Mouse (Mus musculus) heart, adult 2 months (tissue): ENCODE data around the gene Mtmr14. TPM values are rescaled to one million over a fixed set of nuclear protein-coding genes. Genes with fewer than 3 reads are reported as not detected.

Experiments
- DNase-seq, 2 experiments: peaks; one replicate each; pipeline ENCODE4 v3.0.0; 2021
- H3K27ac ChIP-seq: fragments of 200-600 bp; 2 replicates; pipeline ENCODE4 v1.8.1; 2022
- H3K27me3 ChIP-seq: fragments of 200-500 bp; 2 replicates; pipeline ENCODE4 v1.6.1; 2012; ENCODE audit warnings: mild to moderate bottlenecking, low read length, inconsistent platforms, mixed read lengths; ENCODE audit not compliant: control insufficient read depth, insufficient read depth
- H3K36me3 ChIP-seq: fragments of 200-500 bp; 2 replicates; pipeline ENCODE4 v1.6.1; 2012; ENCODE audit warnings: low read length, inconsistent platforms; ENCODE audit not compliant: control insufficient read depth, insufficient read depth
- H3K4me1 ChIP-seq: fragments of 200-500 bp; 2 replicates; pipeline ENCODE4 v1.6.1; 2011; ENCODE audit warnings: low read length; ENCODE audit not compliant: control insufficient read depth, insufficient read depth
- H3K4me3 ChIP-seq: fragments of 200-600 bp; 2 replicates; pipeline ENCODE4 v1.8.1; 2022
- H3K79me2 ChIP-seq: fragments of 200-500 bp; replicated peaks from 2 replicates; pipeline ENCODE4 v1.6.1; 2012; ENCODE audit warnings: mild to moderate bottlenecking, inconsistent platforms, low read length, moderate library complexity, mixed read lengths; ENCODE audit not compliant: control insufficient read depth, insufficient read depth
- H3K9ac ChIP-seq: fragments of 200-500 bp; 2 replicates; pipeline ENCODE4 v1.6.1; 2012; ENCODE audit warnings: low read depth, mild to moderate bottlenecking, control low read depth, inconsistent platforms, low read length, mixed read lengths
- CTCF ChIP-seq: fragments of 200-600 bp; IDR thresholded peaks from 2 replicates; pipeline ENCODE4 v1.8.1; 2022; ENCODE audit warnings: antibody characterized with exemption, mild to moderate bottlenecking, moderate library complexity
- EP300 ChIP-seq: fragments of 200-500 bp; IDR thresholded peaks from 2 replicates; pipeline ENCODE4 v1.6.1; 2011; ENCODE audit warnings: low read depth, low read length, control low read depth; ENCODE audit not compliant: insufficient read depth
- POLR2A ChIP-seq: fragments of 200-500 bp; IDR thresholded peaks from 2 replicates; pipeline ENCODE4 v1.6.1; 2011; ENCODE audit warnings: mild to moderate bottlenecking, low read depth, low read length, control low read depth; ENCODE audit not compliant: insufficient read depth
- WGBS: fragments of 180-500 bp; shearing (Covaris S2); methylation state at CpG from one replicate; pipeline ENCODE4 v1.1.7; 2018; 5-methylcytosine and 5-hydroxymethylcytosine counted together
- intact Hi-C: fragments of 180-260 bp; cut with DNase I; formaldehyde crosslinking; loops from one replicate; pipeline ENCODE4 v1.15.1; 2025
- polyA plus RNA-seq: library from polyadenylated mRNA; depleted of rRNA; stranded (reverse); fragments of >200 nt; gene quantifications from 2 replicates; pipeline ENCODE4 v1.2.3, GENCODE M21; 2012
- total RNA-seq, 2 experiments: library from RNA; stranded (reverse); gene quantifications; 2 replicates each; pipeline ENCODE4 v1.2.3; 2021

The Mtmr14 gene
- total and polyA plus RNA-seq, 3 experiments = 13.3 to 23.7 (median 15.7) TPM

DNA sequence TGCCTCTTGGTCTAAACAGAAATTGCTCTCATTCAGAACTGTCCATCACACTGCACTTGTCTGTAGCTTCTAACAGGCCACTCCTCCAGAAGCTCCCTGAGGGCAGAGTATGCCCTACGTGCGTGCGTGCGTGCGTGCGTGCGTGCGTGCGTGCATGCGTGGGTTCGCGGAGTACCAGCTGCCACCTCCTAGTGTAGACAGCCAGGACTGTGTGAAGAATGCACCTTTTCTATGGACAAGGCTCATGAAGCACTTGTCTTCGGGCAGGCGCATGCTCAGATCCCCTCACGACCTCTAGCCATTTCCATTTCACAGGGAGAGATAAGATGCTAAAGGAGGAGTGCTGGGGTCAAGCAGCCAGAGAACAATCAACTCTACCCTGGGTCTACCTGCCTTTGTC, 51.7 kb downstream of the Mtmr14 start:
- H3K36me3 ChIP-seq = no peaks in the 10 kb centered on the region
- H3K27me3 ChIP-seq = no peaks in the 10 kb centered on the region
- intact Hi-C loops = no loop called here
- TF ChIP-seq POLR2A = no peak
- no peak for TF ChIP-seq CTCF
- no peak for TF ChIP-seq EP300
- no peak overlapping the region for H3K9ac ChIP-seq
- H3K27ac ChIP-seq = no peak overlapping the region
- 88% methylated on average over 15 of the region's 15 CpGs for WGBS
- H3K79me2 ChIP-seq = no peaks in the 10 kb centered on the region
- H3K4me1 ChIP-seq = no peaks in the 10 kb centered on the region
- no peak for DNase-seq
- no peak overlapping the region for H3K4me3 ChIP-seq

DNA sequence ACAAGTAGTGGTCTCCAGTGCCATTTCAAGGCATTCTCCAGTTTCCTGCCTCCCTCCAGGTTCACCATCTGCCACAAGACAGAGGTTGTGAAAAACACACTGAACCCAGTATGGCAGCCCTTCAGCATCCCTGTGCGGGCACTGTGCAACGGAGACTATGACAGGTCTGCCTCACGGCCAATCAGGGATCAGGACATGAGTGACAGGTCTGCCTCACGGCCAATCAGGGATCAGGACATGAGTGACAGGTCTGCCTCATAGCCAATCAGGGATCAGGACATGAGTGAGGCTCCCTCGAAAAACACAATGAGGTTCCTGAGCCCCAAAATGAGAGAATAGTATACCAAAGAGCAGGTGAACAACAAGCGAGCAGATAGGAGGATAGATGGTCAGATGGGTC, 52.7 kb downstream of the Mtmr14 start:
- no peak for DNase-seq
- no peak for TF ChIP-seq POLR2A
- TF ChIP-seq CTCF = no peak
- no peak for TF ChIP-seq EP300

GRCm38 (mm10) chr6:113292938-113293337, 55.3 kb downstream of the Mtmr14 start:
- H3K36me3 ChIP-seq = no peaks in the 10 kb centered on the region
- no peak for DNase-seq

More for the DNA sequence above, 52.7 kb downstream of the Mtmr14 start:
- no peaks in the 10 kb centered on the region for H3K27me3 ChIP-seq
- no peak overlapping the region for H3K9ac ChIP-seq
- 68% methylated on average over 6 of the region's 6 CpGs for whole genome bisulfite sequencing
- H3K4me3 ChIP-seq = no peak overlapping the region
- H3K36me3 ChIP-seq = no peaks in the 10 kb centered on the region
- H3K27ac ChIP-seq = no peak overlapping the region
- H3K79me2 ChIP-seq = no peaks in the 10 kb centered on the region
- H3K4me1 ChIP-seq = no peaks in the 10 kb centered on the region
- intact Hi-C loops = no loop called here

GRCm38 (mm10) chr6:113296046-113296445, 58.4 kb downstream of the Mtmr14 start:
- TF ChIP-seq EP300 (no peak), POLR2A (no peak), CTCF (no peak)
- no peak for DNase-seq
- H3K9ac ChIP-seq = no peak overlapping the region
- no peaks in the 10 kb centered on the region for H3K4me1 ChIP-seq
- intact Hi-C loops = no loop called here
- H3K4me3 ChIP-seq = no peak overlapping the region
- H3K27me3 ChIP-seq = no peaks in the 10 kb centered on the region
- H3K27ac ChIP-seq = no peak overlapping the region
- WGBS = 83% methylated on average over 2 of the region's 2 CpGs
- no peaks in the 10 kb centered on the region for H3K79me2 ChIP-seq
- H3K36me3 ChIP-seq = no peaks in the 10 kb centered on the region

More at GRCm38 (mm10) chr6:113292938-113293337, 55.3 kb downstream of the Mtmr14 start:
- intact Hi-C loops = no loop called here
- H3K27ac ChIP-seq = no peak overlapping the region
- no peaks in the 10 kb centered on the region for H3K4me1 ChIP-seq
- no peaks in the 10 kb centered on the region for H3K27me3 ChIP-seq
- TF ChIP-seq EP300 (no peak), POLR2A (no peak), CTCF (no peak)
- H3K79me2 ChIP-seq = no peaks in the 10 kb centered on the region
- WGBS = 26% methylated on average over 5 of the region's 5 CpGs
- H3K4me3 ChIP-seq = no peak overlapping the region
- no peak overlapping the region for H3K9ac ChIP-seq

- Histone ChIP-seq H3K27ac (no peak overlapping the region), H3K4me1 (no peaks in the 10 kb centered on the region), H3K9ac (no peak overlapping the region), H3K4me3 (no peak overlapping the region), H3K27me3 (no peaks in the 10 kb centered on the region), H3K79me2 (no peaks in the 10 kb centered on the region), H3K36me3 (no peaks in the 10 kb centered on the region)
- intact Hi-C loops = no loop called here
- 47% methylated on average over 4 of the region's 4 CpGs for WGBS
- no peak for DNase-seq
- no peak for TF ChIP-seq CTCF
- TF ChIP-seq EP300 = no peak
- TF ChIP-seq POLR2A = no peak
These were observed 59.0 kb downstream of the Mtmr14 start for GRCm38 (mm10) chr6:113296639-113297038.

DNA sequence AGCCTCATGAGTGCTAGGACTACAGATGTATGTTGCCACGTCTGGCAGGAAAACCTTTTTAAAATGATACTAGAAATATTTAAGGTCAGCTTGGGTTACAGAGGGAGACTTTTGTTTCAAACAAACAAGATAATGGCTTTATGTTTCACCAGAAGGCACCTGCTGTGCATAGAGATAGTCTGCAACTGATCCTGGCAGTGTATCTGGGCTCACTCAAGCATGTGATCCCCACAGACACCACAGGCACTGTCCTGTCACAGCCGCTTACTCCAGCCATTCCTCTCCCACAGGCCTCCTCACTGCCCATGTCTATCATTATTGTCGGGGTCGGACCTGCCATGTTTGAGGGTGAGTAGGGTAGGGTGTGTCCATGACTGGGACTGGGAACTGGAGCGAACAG, 63.7 kb downstream of the Mtmr14 start:
- no peaks in the 10 kb centered on the region for H3K4me1 ChIP-seq
- H3K27ac ChIP-seq = no peak overlapping the region
- DNase-seq = no peak
- intact Hi-C loops = loop anchor here (2.0 kb wide), 1 partner anchor 129 kb away; no protein-coding TSS in a partner anchor
- TF ChIP-seq POLR2A (no peak), CTCF (no peak), EP300 (no peak)
- H3K4me3 ChIP-seq = no peak overlapping the region
- H3K27me3 ChIP-seq = no peaks in the 10 kb centered on the region
- H3K36me3 ChIP-seq = no peaks in the 10 kb centered on the region
- 76% methylated on average over 5 of the region's 5 CpGs for WGBS
- H3K9ac ChIP-seq = no peak overlapping the region
- H3K79me2 ChIP-seq = no peaks in the 10 kb centered on the region
